Mouse (Mus musculus) forebrain, embryonic 13.5 days (tissue): ENCODE measurements at regions not wholly inside any gene's neighbourhood (a gene's known extent, or its start where the extent isn't known, plus 50 kb on each side); places are given as distances from the start of the nearest gene placed in this dataset.

Source experiments
- ATAC-seq: fragments of 200-750 bp; cut with Nextera tagmentation; 2 replicates; pipeline ENCODE4 v1.8.0; 2017
- H3K27ac ChIP-seq: fragments of 300-500 bp; sonication (generic); 2 replicates; pipeline ENCODE4 v1.5.1; 2015; ENCODE audit warnings: inconsistent platforms, mild to moderate bottlenecking, moderate library complexity
- H3K27me3 ChIP-seq: fragments of 300-500 bp; sonication (generic); 2 replicates; pipeline ENCODE4 v1.6.1; 2015; ENCODE audit warnings: mild to moderate bottlenecking, inconsistent platforms
- H3K36me3 ChIP-seq: fragments of 300-500 bp; sonication (generic); 2 replicates; pipeline ENCODE4 v1.6.1; 2015; ENCODE audit warnings: mild to moderate bottlenecking, inconsistent platforms; ENCODE audit not compliant: poor library complexity, severe bottlenecking
- H3K4me1 ChIP-seq: fragments of 300-500 bp; sonication (generic); 2 replicates; pipeline ENCODE4 v1.6.1; 2015; ENCODE audit warnings: inconsistent platforms
- H3K4me2 ChIP-seq: fragments of 300-500 bp; sonication (generic); 2 replicates; pipeline ENCODE4 v1.6.1; 2015; ENCODE audit warnings: inconsistent platforms, mild to moderate bottlenecking, moderate library complexity
- H3K4me3 ChIP-seq: fragments of 300-500 bp; sonication (generic); 2 replicates; pipeline ENCODE4 v1.5.1; 2015; ENCODE audit warnings: mild to moderate bottlenecking, inconsistent platforms
- H3K9ac ChIP-seq: fragments of 300-500 bp; sonication (generic); 2 replicates; pipeline ENCODE4 v1.6.1; 2015; ENCODE audit warnings: mild to moderate bottlenecking, inconsistent platforms
- H3K9me3 ChIP-seq: fragments of 300-500 bp; sonication (generic); replicated peaks from 2 replicates; pipeline ENCODE4 v1.6.1; 2016; ENCODE audit warnings: inconsistent platforms
- WGBS: fragments of 180-500 bp; shearing (Covaris S2); methylation state at CpG from one replicate; pipeline ENCODE4 v1.1.7; 2015; 5-methylcytosine and 5-hydroxymethylcytosine counted together

GRCm38 (mm10) chr1:136699153-136699524, 74.4 kb downstream of the Zfp281 start:
- Histone ChIP-seq H3K36me3 (no peaks in the 10 kb centered on the region), H3K27ac (no peak overlapping the region), H3K27me3 (no peaks in the 10 kb centered on the region), H3K9ac (no peak overlapping the region), H3K4me3 (no peak overlapping the region), H3K4me1 (peaks cover 7% of the 10 kb centered on the region; the same call in 1 of the 2 replicates), H3K9me3 (no peaks in the 10 kb centered on the region), H3K4me2 (no peak overlapping the region)
- no peak for ATAC-seq
- WGBS = 82% methylated on average over 7 of the region's 7 CpGs

DNA sequence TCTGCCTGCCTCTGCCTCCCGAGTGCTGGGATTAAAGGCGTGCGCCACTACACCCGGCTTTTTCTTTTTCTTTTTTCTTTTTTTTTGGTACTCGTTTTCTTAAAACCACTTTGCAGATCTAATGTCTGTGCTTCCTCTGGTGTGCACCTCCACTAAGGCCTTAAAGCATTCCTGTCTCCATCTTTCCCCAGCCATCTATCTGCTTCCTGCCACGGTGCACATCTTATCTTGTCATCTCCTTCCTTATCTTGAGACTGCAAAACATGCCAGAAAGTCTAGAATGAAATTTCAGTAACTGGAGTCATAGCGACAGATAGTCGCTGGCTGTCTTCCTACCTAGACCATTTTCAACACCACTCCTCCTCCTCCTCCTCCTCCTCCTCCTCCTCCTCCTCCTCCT, 74.9 kb downstream of the Zfp281 start:
- Histone ChIP-seq H3K4me2 (no peak overlapping the region), H3K27me3 (no peaks in the 10 kb centered on the region), H3K9me3 (no peaks in the 10 kb centered on the region), H3K27ac (no peak overlapping the region), H3K4me3 (no peak overlapping the region), H3K36me3 (no peaks in the 10 kb centered on the region), H3K9ac (no peak overlapping the region), H3K4me1 (peaks cover 7% of the 10 kb centered on the region; the same call in 1 of the 2 replicates)
- ATAC-seq = no peak
- 92% methylated on average over 8 of the region's 8 CpGs for WGBS

- 91% methylated on average over 5 of the region's 5 CpGs for WGBS
- no peak overlapping the region for H3K9ac ChIP-seq
- peaks cover 7% of the 10 kb centered on the region for H3K4me1 ChIP-seq
- no peak overlapping the region for H3K4me3 ChIP-seq
- ATAC-seq = no peak
- no peaks in the 10 kb centered on the region for H3K9me3 ChIP-seq
- H3K27me3 ChIP-seq = no peaks in the 10 kb centered on the region
- H3K4me2 ChIP-seq = no peak overlapping the region
- no peaks in the 10 kb centered on the region for H3K36me3 ChIP-seq
- no peak overlapping the region for H3K27ac ChIP-seq
Observed at GRCm38 (mm10) chr1:136704139-136704538, 79.4 kb downstream of the Zfp281 start.

- H3K4me3 ChIP-seq = no peak overlapping the region
- H3K9ac ChIP-seq = no peak overlapping the region
- no peaks in the 10 kb centered on the region for H3K9me3 ChIP-seq
- H3K4me1 ChIP-seq = peaks cover 7% of the 10 kb centered on the region
- ATAC-seq = peak; percentile 78; the same call in 1 of the 2 replicates
- no peaks in the 10 kb centered on the region for H3K27me3 ChIP-seq
- WGBS = 47% methylated on average over 8 of the region's 8 CpGs
- no peaks in the 10 kb centered on the region for H3K36me3 ChIP-seq
- H3K4me2 ChIP-seq = no peak overlapping the region
- H3K27ac ChIP-seq = no peak overlapping the region
Observed at GRCm38 (mm10) chr1:136706509-136706908, 81.8 kb downstream of the Zfp281 start.

DNA sequence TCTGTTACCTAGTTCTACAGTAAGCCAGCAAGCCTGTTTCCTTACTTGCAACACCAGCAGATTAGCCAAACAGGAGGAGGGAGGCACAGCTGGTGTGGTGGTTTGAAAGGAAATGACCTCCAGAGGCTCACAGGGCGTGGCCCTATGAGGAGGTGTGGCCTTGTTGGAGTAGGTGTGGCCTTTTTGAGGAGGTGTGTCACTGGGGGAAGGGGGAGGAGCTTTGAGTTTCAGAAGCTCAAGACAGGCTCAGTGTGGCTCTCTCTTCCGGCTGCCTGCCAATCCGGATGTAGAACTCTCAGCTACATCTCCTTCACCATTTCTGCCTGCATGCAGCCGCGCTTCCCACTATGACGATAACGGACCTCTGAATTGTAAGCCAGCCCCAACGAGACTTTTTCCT, 82.7 kb downstream of the Zfp281 start:
- 88% methylated on average over 8 of the region's 8 CpGs for WGBS
- Histone ChIP-seq H3K27me3 (no peaks in the 10 kb centered on the region), H3K9ac (no peak overlapping the region), H3K4me2 (no peak overlapping the region), H3K4me1 (peaks cover 7% of the 10 kb centered on the region), H3K9me3 (no peaks in the 10 kb centered on the region), H3K27ac (no peak overlapping the region), H3K36me3 (no peaks in the 10 kb centered on the region), H3K4me3 (no peak overlapping the region)
- no peak for ATAC-seq

- Histone ChIP-seq H3K27ac (no peak overlapping the region), H3K36me3 (no peaks in the 10 kb centered on the region), H3K9ac (no peak overlapping the region), H3K4me3 (no peak overlapping the region), H3K27me3 (no peaks in the 10 kb centered on the region), H3K4me1 (peaks cover 7% of the 10 kb centered on the region), H3K9me3 (no peaks in the 10 kb centered on the region), H3K4me2 (no peak overlapping the region)
- WGBS = 97% methylated on average over 12 of the region's 12 CpGs
- ATAC-seq = no peak
Observed at GRCm38 (mm10) chr1:136707866-136708265, 83.2 kb downstream of the Zfp281 start.

DNA sequence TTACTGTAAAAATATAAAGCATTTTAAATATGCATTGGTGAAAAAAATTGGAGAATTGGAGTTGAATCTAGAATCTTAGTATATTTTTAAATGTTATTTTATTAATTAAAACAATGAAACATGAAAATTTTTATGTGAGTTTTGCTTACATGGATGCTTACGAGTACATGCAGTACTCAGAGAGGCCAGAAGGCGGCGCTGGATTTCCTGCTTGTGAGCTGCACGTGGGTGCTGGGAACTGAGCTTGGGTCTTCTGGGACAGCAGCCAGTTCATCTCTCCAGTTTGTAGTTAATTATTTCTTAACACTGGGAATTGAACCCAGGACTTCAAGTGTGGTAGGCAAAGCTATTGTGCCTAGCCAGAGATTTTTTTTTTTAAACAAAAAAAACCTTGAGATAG, 85.5 kb downstream of the Zfp281 start:
- WGBS = 74% methylated on average over 4 of the region's 4 CpGs
- Histone ChIP-seq H3K27me3 (no peaks in the 10 kb centered on the region), H3K9me3 (no peaks in the 10 kb centered on the region), H3K27ac (no peak overlapping the region), H3K9ac (no peak overlapping the region), H3K4me1 (peaks cover 7% of the 10 kb centered on the region), H3K4me3 (no peak overlapping the region), H3K36me3 (no peaks in the 10 kb centered on the region), H3K4me2 (no peak overlapping the region)
- ATAC-seq = no peak

DNA sequence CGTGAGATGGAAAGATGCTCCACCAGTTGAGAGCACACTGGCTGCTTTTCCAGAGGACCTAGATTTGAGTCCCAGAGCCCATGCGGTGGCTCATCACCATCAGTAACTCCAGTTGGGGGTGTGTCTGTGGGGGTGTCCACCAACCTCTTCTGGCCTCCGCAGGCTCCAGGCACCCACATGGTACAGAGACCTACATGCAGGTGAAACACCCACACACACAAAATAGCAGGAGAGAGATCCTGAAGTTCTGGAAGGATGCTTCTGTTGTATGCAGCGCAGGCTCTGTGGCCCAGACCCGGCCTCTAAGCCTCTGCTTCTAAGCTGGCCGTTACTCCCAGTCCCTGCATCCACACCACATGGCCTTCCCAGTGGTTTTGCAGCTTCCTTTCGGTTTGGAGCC, 86.5 kb downstream of the Zfp281 start:
- Histone ChIP-seq H3K4me3 (no peak overlapping the region), H3K9me3 (no peaks in the 10 kb centered on the region), H3K27me3 (no peaks in the 10 kb centered on the region), H3K36me3 (no peaks in the 10 kb centered on the region), H3K27ac (no peak overlapping the region), H3K4me2 (no peak overlapping the region), H3K9ac (no peak overlapping the region), H3K4me1 (peaks cover 7% of the 10 kb centered on the region)
- no peak for ATAC-seq
- 78% methylated on average over 7 of the region's 7 CpGs for WGBS

GRCm38 (mm10) chr1:136714077-136714476, 89.4 kb downstream of the Zfp281 start:
- Histone ChIP-seq H3K36me3 (no peaks in the 10 kb centered on the region), H3K4me1 (no peaks in the 10 kb centered on the region), H3K9me3 (no peaks in the 10 kb centered on the region), H3K9ac (no peak overlapping the region), H3K4me2 (no peak overlapping the region), H3K27me3 (no peaks in the 10 kb centered on the region), H3K4me3 (no peak overlapping the region), H3K27ac (no peak overlapping the region)
- ATAC-seq = no peak
- 89% methylated on average over 4 of the region's 4 CpGs for WGBS

- H3K9me3 ChIP-seq = no peaks in the 10 kb centered on the region
- 89% methylated on average over 11 of the region's 11 CpGs for WGBS
Observed at GRCm38 (mm10) chr1:136714987-136715386, 90.3 kb downstream of the Zfp281 start.

DNA sequence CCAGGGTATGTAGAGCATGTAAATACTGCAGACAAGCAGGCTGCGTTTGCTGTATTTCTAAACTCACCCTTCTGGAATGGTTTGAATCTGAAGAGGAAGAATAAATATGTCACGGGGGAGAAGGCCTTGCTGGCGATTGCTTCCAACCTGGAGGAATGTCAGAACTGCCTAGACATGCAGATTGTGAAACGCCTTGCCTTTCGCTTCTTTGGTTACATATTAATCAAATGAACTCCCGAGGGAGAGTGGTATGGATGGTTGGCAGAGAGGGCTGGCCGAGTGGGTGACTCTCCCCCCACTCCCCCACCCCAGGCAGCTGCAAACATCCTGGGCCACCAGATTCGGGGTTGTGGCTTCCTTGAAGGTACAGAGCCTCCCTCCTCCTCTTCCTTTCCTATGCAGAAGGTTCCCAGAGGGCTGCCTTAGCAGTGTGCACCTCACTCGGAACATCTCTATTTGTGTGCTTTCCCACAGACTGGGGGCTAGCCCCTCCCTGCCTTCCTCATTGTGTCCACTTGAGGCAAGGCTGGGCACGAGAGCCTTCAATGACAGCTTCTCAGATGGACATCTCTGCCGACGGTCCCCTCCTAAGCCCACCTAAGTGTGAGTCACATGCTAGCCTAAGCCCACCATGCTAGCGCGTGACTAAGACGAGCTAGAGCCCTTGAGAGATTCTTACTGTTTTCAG, 93.3 kb downstream of the Zfp281 start:
- Histone ChIP-seq H3K9ac (no peak overlapping the region), H3K27ac (no peak overlapping the region), H3K4me3 (no peak overlapping the region), H3K27me3 (no peaks in the 10 kb centered on the region), H3K4me1 (no peaks in the 10 kb centered on the region), H3K9me3 (no peaks in the 10 kb centered on the region), H3K4me2 (no peak overlapping the region), H3K36me3 (no peaks in the 10 kb centered on the region)
- WGBS = 69% methylated on average over 15 of the region's 15 CpGs
- no peak for ATAC-seq

More at GRCm38 (mm10) chr1:136714987-136715386, 90.3 kb downstream of the Zfp281 start:
- Histone ChIP-seq H3K9ac (no peak overlapping the region), H3K27me3 (no peaks in the 10 kb centered on the region), H3K4me3 (no peak overlapping the region), H3K4me2 (no peak overlapping the region), H3K36me3 (no peaks in the 10 kb centered on the region), H3K4me1 (no peaks in the 10 kb centered on the region), H3K27ac (no peak overlapping the region)
- no peak for ATAC-seq

GRCm38 (mm10) chr1:136723839-136724443, 99.2 kb downstream of the Zfp281 start:
- H3K9ac ChIP-seq = no peak overlapping the region
- no peak overlapping the region for H3K4me3 ChIP-seq
- H3K27ac ChIP-seq = no peak overlapping the region
- no peak overlapping the region for H3K4me2 ChIP-seq
- H3K27me3 ChIP-seq = 0 out of 2 replicates have a peak, but pooled peaks cover 3% of the 10 kb centered on the region
- 92% methylated on average over 13 of the region's 13 CpGs for WGBS
- H3K9me3 ChIP-seq = no peaks in the 10 kb centered on the region
- no peak for ATAC-seq
- peaks cover 9% of the 10 kb centered on the region; the same call in 1 of the 2 replicates for H3K4me1 ChIP-seq
- H3K36me3 ChIP-seq = no peaks in the 10 kb centered on the region

- Histone ChIP-seq H3K27me3 (0 out of 2 replicates have a peak, but pooled peaks cover 3% of the 10 kb centered on the region), H3K9me3 (no peaks in the 10 kb centered on the region), H3K4me2 (no peak overlapping the region), H3K9ac (no peak overlapping the region), H3K36me3 (no peaks in the 10 kb centered on the region), H3K4me3 (no peak overlapping the region), H3K27ac (no peak overlapping the region), H3K4me1 (peaks cover 9% of the 10 kb centered on the region; the same call in 1 of the 2 replicates)
- ATAC-seq = no peak
- 84% methylated on average over 4 of the region's 4 CpGs for WGBS
Observed at GRCm38 (mm10) chr1:136725242-136725641, 100.5 kb downstream of the Zfp281 start.
